Mouse (Mus musculus) kidney, adult 2 months (tissue): Measurements from ENCODE around the gene Gimap9. TPM values are rescaled to one million over a fixed set of nuclear protein-coding genes. Genes with fewer than 3 reads are reported as not detected.

Experiments
- DNase-seq: peaks from one replicate; pipeline ENCODE4 v3.0.0; 2021
- H3K27ac ChIP-seq: fragments of 200-500 bp; 2 replicates; pipeline ENCODE4 v1.5.1; 2012; ENCODE audit warnings: low read depth, low read length, control low read depth, inconsistent platforms; ENCODE audit not compliant: insufficient read depth
- H3K27me3 ChIP-seq: fragments of 200-500 bp; replicated peaks from 2 replicates; pipeline ENCODE4 v1.6.1; 2012; ENCODE audit warnings: mild to moderate bottlenecking, moderate library complexity, low read length, inconsistent platforms; ENCODE audit not compliant: control insufficient read depth, insufficient read depth
- H3K36me3 ChIP-seq: fragments of 200-500 bp; 2 replicates; pipeline ENCODE4 v1.6.1; 2012; ENCODE audit warnings: mild to moderate bottlenecking, moderate library complexity, low read length, inconsistent platforms; ENCODE audit not compliant: control insufficient read depth, insufficient read depth
- H3K4me1 ChIP-seq: fragments of 200-500 bp; 2 replicates; pipeline ENCODE4 v1.6.1; 2011; ENCODE audit warnings: low read length; ENCODE audit not compliant: control insufficient read depth, insufficient read depth
- H3K4me3 ChIP-seq: fragments of 200-500 bp; 2 replicates; pipeline ENCODE4 v1.5.1; 2011; ENCODE audit warnings: mild to moderate bottlenecking, low read depth, low read length, control low read depth; ENCODE audit not compliant: insufficient read depth
- CTCF ChIP-seq: fragments of 200-500 bp; conservative IDR thresholded peaks from 2 replicates; pipeline ENCODE4 v1.5.1; 2011; ENCODE audit warnings: low read depth, mild to moderate bottlenecking, control low read depth, low read length, moderate library complexity, mixed read lengths; ENCODE audit not compliant: insufficient read depth, insufficient read length
- POLR2A ChIP-seq: fragments of 200-500 bp; IDR thresholded peaks from one replicate; pipeline ENCODE4 v1.6.1; 2011; ENCODE audit warnings: low read depth, low read length, control low read depth
- WGBS: fragments of 180-500 bp; shearing (Covaris S2); methylation state at CpG from one replicate; pipeline ENCODE4 v1.1.7; 2018; 5-methylcytosine and 5-hydroxymethylcytosine counted together
- polyA plus RNA-seq: library from polyadenylated mRNA; depleted of rRNA; stranded (reverse); fragments of >200 nt; gene quantifications from 2 replicates; pipeline ENCODE4 v1.2.3, GENCODE M21; 2012

Gimap9 gene
- polyA plus RNA-seq, 1 experiment = 10.1 TPM

GRCm38 (mm10) chr6:48658721-48659120 is 17.2 kb upstream of the Gimap9 start:
- no peak for DNase-seq
- Histone ChIP-seq H3K4me1 (no peaks in the 10 kb centered on the region), H3K27me3 (no peaks in the 10 kb centered on the region), H3K36me3 (no peaks in the 10 kb centered on the region), H3K4me3 (no peak overlapping the region), H3K27ac (no peak overlapping the region)
- TF ChIP-seq CTCF (no peak), POLR2A (no peak)
- WGBS = 60% methylated on average over 5 of the region's 5 CpGs

DNA sequence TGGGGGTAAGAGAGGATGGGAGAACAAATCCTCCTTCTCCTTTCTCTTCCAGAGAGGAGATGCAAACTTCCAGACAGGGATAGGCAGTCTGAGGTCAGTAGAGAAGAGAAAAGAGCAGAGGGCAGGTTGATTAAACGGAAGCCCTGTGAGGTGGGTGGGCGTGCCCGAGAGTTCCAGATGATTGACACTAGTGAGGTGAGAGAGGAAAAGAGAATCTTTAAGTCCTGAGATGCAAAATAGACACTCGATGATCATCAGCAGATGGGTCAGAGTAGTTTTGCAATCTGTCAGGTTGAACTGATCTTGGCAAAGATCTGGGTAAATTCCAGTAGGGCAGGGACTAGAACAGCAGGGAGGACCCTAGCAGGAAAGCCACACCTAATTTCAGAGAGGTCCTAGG is 11.2 kb upstream of the Gimap9 start:
- Histone ChIP-seq H3K36me3 (no peaks in the 10 kb centered on the region), H3K27ac (no peak overlapping the region), H3K4me3 (no peak overlapping the region), H3K27me3 (no peaks in the 10 kb centered on the region), H3K4me1 (peaks cover 17% of the 10 kb centered on the region)
- 65% methylated on average over 4 of the region's 4 CpGs for WGBS
- TF ChIP-seq POLR2A (no peak), CTCF (no peak)
- no peak for DNase-seq

DNA sequence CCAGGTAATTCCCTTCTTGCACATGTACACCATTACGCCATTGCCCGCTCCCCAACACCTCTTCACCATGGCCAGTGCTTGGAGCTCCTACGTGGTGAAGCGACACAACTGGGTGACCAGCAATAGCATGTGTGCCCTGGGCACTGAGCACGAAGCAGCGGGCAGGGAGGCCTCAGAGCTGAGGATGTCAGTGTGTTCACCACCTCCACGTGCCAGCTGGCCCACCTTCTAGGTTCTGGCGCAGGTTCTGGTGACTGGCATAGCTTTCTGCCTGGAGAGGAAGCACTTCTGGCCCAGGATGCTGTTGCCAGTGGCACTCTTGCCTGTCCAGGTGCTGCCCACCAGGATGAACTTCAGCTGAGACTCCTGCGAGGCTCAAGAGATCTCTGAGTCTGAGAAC is 10.5 kb upstream of the Gimap9 start:
- 97% methylated on average over 9 of the region's 9 CpGs for WGBS
- peaks cover 17% of the 10 kb centered on the region for H3K4me1 ChIP-seq
- no peak for TF ChIP-seq POLR2A
- no peak for TF ChIP-seq CTCF
- no peaks in the 10 kb centered on the region for H3K36me3 ChIP-seq
- no peak overlapping the region for H3K4me3 ChIP-seq
- H3K27ac ChIP-seq = peak overlapping the region; percentile 83; the same call in 1 of the 2 replicates
- H3K27me3 ChIP-seq = no peaks in the 10 kb centered on the region
- DNase-seq = no peak

DNA sequence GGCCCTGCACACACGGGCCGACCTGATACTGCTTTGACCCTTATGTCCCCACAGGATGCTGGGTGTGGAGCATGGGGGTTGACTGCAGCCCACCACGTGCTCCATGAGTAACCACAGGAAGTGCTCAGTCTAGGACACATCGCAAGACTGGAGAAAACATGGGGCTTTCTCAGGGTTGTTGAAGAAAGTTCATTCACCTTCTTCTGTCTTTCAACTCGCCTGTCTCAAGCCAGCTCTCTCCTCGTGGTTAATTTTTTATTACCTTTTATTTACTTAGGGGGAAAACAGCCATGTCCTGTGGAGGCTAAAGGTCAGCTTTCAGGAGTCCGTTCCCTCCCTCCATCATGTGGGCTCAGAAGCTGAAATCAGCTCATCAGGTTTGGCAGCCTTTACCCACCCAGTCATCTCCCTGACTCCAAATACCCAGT is 9.8 kb upstream of the Gimap9 start:
- peaks cover 17% of the 10 kb centered on the region for H3K4me1 ChIP-seq
- TF ChIP-seq POLR2A (no peak), CTCF (no peak)
- H3K4me3 ChIP-seq = no peak overlapping the region
- H3K27me3 ChIP-seq = no peaks in the 10 kb centered on the region
- peak overlapping the region; percentile 83 for H3K27ac ChIP-seq
- 19% methylated on average over 7 of the region's 7 CpGs for WGBS
- DNase-seq = peak; percentile 85
- H3K36me3 ChIP-seq = no peaks in the 10 kb centered on the region

- H3K4me1 ChIP-seq = peaks cover 17% of the 10 kb centered on the region
- TF ChIP-seq CTCF = no peak
- no peak for TF ChIP-seq POLR2A
- DNase-seq = no peak
- H3K27ac ChIP-seq = no peak overlapping the region
- no peak overlapping the region for H3K4me3 ChIP-seq
- H3K36me3 ChIP-seq = no peaks in the 10 kb centered on the region
- H3K27me3 ChIP-seq = no peaks in the 10 kb centered on the region
These were observed 7.9 kb upstream of the Gimap9 start for GRCm38 (mm10) chr6:48668022-48668421.

DNA sequence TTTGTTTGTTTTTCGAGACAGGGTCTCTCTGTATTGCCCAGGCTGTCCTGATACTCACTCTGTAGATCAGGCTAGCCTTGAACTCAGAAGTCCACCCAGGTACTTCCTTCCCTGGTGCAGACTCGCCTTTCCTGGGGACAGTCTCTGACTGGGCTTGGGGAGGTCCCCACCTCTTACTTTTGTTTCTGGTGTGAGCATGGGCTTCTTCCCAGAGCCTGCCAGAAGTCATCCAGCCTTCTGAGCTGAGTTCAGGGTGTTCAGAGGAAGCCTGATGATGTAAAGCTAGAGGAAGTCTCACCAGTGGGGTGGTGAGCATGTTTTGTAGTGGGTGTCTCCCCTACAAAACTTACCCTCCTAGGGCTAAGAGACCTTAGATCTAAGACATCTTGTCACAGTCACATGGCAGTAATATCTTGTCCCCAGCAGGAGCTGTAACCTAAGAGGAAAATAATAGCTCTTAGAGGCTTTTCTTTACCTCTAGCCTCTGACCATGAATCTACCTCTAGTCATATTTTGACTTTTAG is 6.4 kb upstream of the Gimap9 start:
- no peak for DNase-seq
- 81% methylated on average over 2 of the region's 2 CpGs for WGBS
- Histone ChIP-seq H3K4me3 (no peak overlapping the region), H3K27me3 (no peaks in the 10 kb centered on the region), H3K27ac (no peak overlapping the region), H3K4me1 (peaks cover 17% of the 10 kb centered on the region), H3K36me3 (no peaks in the 10 kb centered on the region)
- TF ChIP-seq CTCF (no peak), POLR2A (no peak)

GRCm38 (mm10) chr6:48674291-48675058 is 1.5 kb upstream of the Gimap9 start:
- TF ChIP-seq CTCF (no peak), POLR2A (no peak)
- Histone ChIP-seq H3K27me3 (no peaks in the 10 kb centered on the region), H3K4me1 (peaks cover 9% of the 10 kb centered on the region; the same call in 1 of the 2 replicates), H3K36me3 (no peaks in the 10 kb centered on the region), H3K4me3 (no peak overlapping the region), H3K27ac (peak overlapping the region; percentile 68; the same call in 1 of the 2 replicates)
- 96% methylated on average over 9 of the region's 9 CpGs for WGBS
- DNase-seq = peak; percentile 73
